Mouse (Mus musculus) bone marrow, adult 2 months (tissue): Measurements from ENCODE around the gene Mybpc2. TPM values are rescaled to one million over a fixed set of nuclear protein-coding genes. Genes with fewer than 3 reads are reported as not detected.

ENCODE experiments used
- H3K27ac ChIP-seq: fragments of 200-500 bp; 2 replicates; pipeline ENCODE4 v1.5.1; 2012; ENCODE audit warnings: low read depth, mild to moderate bottlenecking, control low read depth, inconsistent platforms, low read length; ENCODE audit not compliant: control insufficient read depth, poor library complexity, insufficient read depth
- H3K4me1 ChIP-seq: fragments of 200-500 bp; 2 replicates; pipeline ENCODE4 v1.6.1; 2011; ENCODE audit warnings: low read length; ENCODE audit not compliant: control insufficient read depth, insufficient read depth
- H3K4me3 ChIP-seq: fragments of 200-500 bp; replicated peaks from 2 replicates; pipeline ENCODE3; 2011; ENCODE audit warnings: mild to moderate bottlenecking, low read depth, low read length, control low read depth; ENCODE audit not compliant: control insufficient read depth
- CTCF ChIP-seq: fragments of 200-500 bp; IDR thresholded peaks from 2 replicates; pipeline ENCODE4 v1.5.1; 2011; ENCODE audit warnings: low read length, control low read depth; ENCODE audit not compliant: control insufficient read depth, insufficient read depth
- POLR2A ChIP-seq: fragments of 200-500 bp; IDR thresholded peaks from 2 replicates; pipeline ENCODE4 v1.6.1; 2011; ENCODE audit warnings: low read depth, mild to moderate bottlenecking, control low read depth, low read length, borderline replicate concordance; ENCODE audit not compliant: control insufficient read depth
- WGBS: fragments of 180-500 bp; shearing (Covaris S2); methylation state at CpG from one replicate; pipeline ENCODE4 v1.1.7; 2018; 5-methylcytosine and 5-hydroxymethylcytosine counted together
- polyA plus RNA-seq: library from polyadenylated mRNA; stranded (reverse); fragments of >200 nt; gene quantifications from 2 replicates; pipeline ENCODE4 v1.2.4, GENCODE M21; 2011; ENCODE audit warnings: low replicate concordance; ENCODE audit not compliant: missing spikeins, insufficient read depth, insufficient read length

Mybpc2 gene
- polyA plus RNA-seq, 1 experiment = 5.4 TPM

- Histone ChIP-seq H3K4me1 (peaks cover 9% of the 10 kb centered on the region; the same call in 1 of the 2 replicates), H3K4me3 (no peak overlapping the region), H3K27ac (no peak overlapping the region; the same call in 1 of the 2 replicates)
- no peak for TF ChIP-seq CTCF
- TF ChIP-seq POLR2A = no peak
- 85% methylated on average over 12 of the region's 12 CpGs for WGBS
Observed at GRCm38 (mm10) chr7:44550409-44550678, 25.9 kb upstream of the Mybpc2 start.

- H3K27ac ChIP-seq = no peak overlapping the region; the same call in 1 of the 2 replicates
- 93% methylated on average over 23 of the region's 23 CpGs for WGBS
- H3K4me3 ChIP-seq = no peak overlapping the region
- peaks cover 9% of the 10 kb centered on the region; the same call in 1 of the 2 replicates for H3K4me1 ChIP-seq
- TF ChIP-seq CTCF (no peak), POLR2A (no peak)
Observed at GRCm38 (mm10) chr7:44549621-44550408, 25.4 kb upstream of the Mybpc2 start.

GRCm38 (mm10) chr7:44548497-44549087 is 24.1 kb upstream of the Mybpc2 start, which contains the start of gene Pold1:
Gene Pold1 (minus strand): TSS chr7:44548849.
- peak within 1 kb of the TSS; percentile 79 for H3K27ac ChIP-seq
- H3K4me3 ChIP-seq = peak within 1 kb of the TSS; percentile 89
- TF ChIP-seq CTCF = peak; percentile 93
- TF ChIP-seq POLR2A = peak; percentile 58; the same call in 1 of the 2 replicates
- H3K4me1 ChIP-seq = peaks cover 9% of the 10 kb centered on the region; the same call in 1 of the 2 replicates
- under 1% methylated on average over 43 of the region's 43 CpGs for WGBS

- Histone ChIP-seq H3K4me3 (peak overlapping the region; percentile 89), H3K27ac (peak overlapping the region; percentile 50), H3K4me1 (peaks cover 9% of the 10 kb centered on the region; the same call in 1 of the 2 replicates)
- 17% methylated on average over 5 of the region's 5 CpGs for WGBS
- TF ChIP-seq CTCF (no peak), POLR2A (no peak)
Observed at GRCm38 (mm10) chr7:44547725-44548124, 23.3 kb upstream of the Mybpc2 start.

GRCm38 (mm10) chr7:44547041-44547440 is 22.6 kb upstream of the Mybpc2 start:
- Histone ChIP-seq H3K4me3 (peak overlapping the region; percentile 39), H3K4me1 (peaks cover 9% of the 10 kb centered on the region; the same call in 1 of the 2 replicates), H3K27ac (no peak overlapping the region; the same call in 1 of the 2 replicates)
- TF ChIP-seq POLR2A (no peak), CTCF (no peak)
- WGBS = 47% methylated on average over 13 of the region's 13 CpGs

GRCm38 (mm10) chr7:44546274-44546673 is 21.8 kb upstream of the Mybpc2 start:
- 87% methylated on average over 3 of the region's 3 CpGs for WGBS
- TF ChIP-seq POLR2A (no peak), CTCF (no peak)
- no peak overlapping the region for H3K27ac ChIP-seq

GRCm38 (mm10) chr7:44543071-44543470 is 18.6 kb upstream of the Mybpc2 start:
- 85% methylated on average over 12 of the region's 12 CpGs for WGBS
- H3K27ac ChIP-seq = no peak overlapping the region
- no peak overlapping the region for H3K4me3 ChIP-seq
- peaks cover 7% of the 10 kb centered on the region; the same call in 1 of the 2 replicates for H3K4me1 ChIP-seq
- no peak for TF ChIP-seq POLR2A
- no peak for TF ChIP-seq CTCF

More at GRCm38 (mm10) chr7:44546274-44546673, 21.8 kb upstream of the Mybpc2 start:
- Histone ChIP-seq H3K4me3 (no peak overlapping the region), H3K4me1 (peaks cover 9% of the 10 kb centered on the region; the same call in 1 of the 2 replicates)

- TF ChIP-seq CTCF (no peak), POLR2A (no peak)
- no peak overlapping the region for H3K27ac ChIP-seq
- 94% methylated on average over 11 of the region's 11 CpGs for WGBS
- no peak overlapping the region for H3K4me3 ChIP-seq
- H3K4me1 ChIP-seq = peaks cover 4% of the 10 kb centered on the region; the same call in 1 of the 2 replicates
Observed at GRCm38 (mm10) chr7:44542555-44542954, 18.1 kb upstream of the Mybpc2 start.
